Comparison of ENCODE assay signal across 11 mouse cellular contexts in genomic region chr5:105409092-105409491, GRCm38 (mm10). TPM values are rescaled to one million over a fixed set of nuclear protein-coding genes. Genes with fewer than 3 reads are reported as not detected.
DNase-seq lines count a peak whose midpoint lies in the region; ATAC-seq lines count a peak whose summit lies in the region.
"Had no signal": no experiment of that assay in that cellular context is flagged by ENCODE, and none has a peak within 500 bp of the region (broad histone marks: within the 10 kb centered on the region; RNA-seq: fewer than 3 reads in every experiment).

No protein-coding gene starts in this region.

- no peak for DNase-seq in heart, postnatal 10 days
- peak; percentile 52 for DNase-seq in c-Kit-positive CD71-negative TER-119-negative erythroid progenitor cells, embryonic 14.5 days (ENCODE audit: low read depth)
- DNase-seq in spleen, postnatal 36 days (ENCODE audit: low spot score in 2 of 2): peak; percentile 73 to 81
- no peak for DNase-seq in hindbrain, embryonic 10.5 days (ENCODE audit: low spot score)
- DNase-seq in cerebellum, postnatal 10 days: no peak
- DNase-seq: right cerebral cortex, adult 18-20 months; thymus, postnatal 36 days had no signal

- no peak overlapping the region for H3K27ac ChIP-seq in heart, embryonic 12.5 days (ENCODE audit: poor library complexity, severe bottlenecking)
- H3K27ac ChIP-seq in liver, embryonic 15.5 days (replicated peaks): peak overlapping the region; percentile 77
- H3K27ac ChIP-seq in hindbrain, embryonic 10.5 days: no peak overlapping the region
- H3K27ac ChIP-seq: forebrain, embryonic 13.5 days had no signal

- H3K4me3 ChIP-seq in heart, embryonic 12.5 days: no peak overlapping the region
- H3K4me3 ChIP-seq in liver, embryonic 15.5 days (replicated peaks): peak overlapping the region; percentile 55
- no peak overlapping the region for H3K4me3 ChIP-seq in hindbrain, embryonic 10.5 days
- H3K4me3 ChIP-seq: forebrain, embryonic 13.5 days had no signal

- intact Hi-C loops in heart, postnatal 10 days (cut with DNase I): no loop called here

- H3K9ac ChIP-seq in heart, embryonic 12.5 days: no peak overlapping the region
- peak overlapping the region; percentile 41 for H3K9ac ChIP-seq in liver, embryonic 15.5 days
- H3K9ac ChIP-seq: forebrain, embryonic 13.5 days had no signal

- peak; percentile 88 for ATAC-seq in heart, embryonic 12.5 days (ENCODE audit: insufficient number of reproducible peaks, low FRiP score)
- ATAC-seq in liver, embryonic 15.5 days (ENCODE audit: insufficient read depth): peak; percentile 89
- ATAC-seq in cerebellum, adult (ENCODE audit: insufficient number of reproducible peaks, low FRiP score, low TSS enrichment): no peak
- ATAC-seq: forebrain, embryonic 13.5 days had no signal

- H3K4me1 ChIP-seq in heart, embryonic 12.5 days (replicated peaks): 0 out of 2 replicates have a peak, but pooled peaks cover 4% of the 10 kb centered on the region
- peaks cover 35% of the 10 kb centered on the region for H3K4me1 ChIP-seq in liver, embryonic 15.5 days (replicated peaks)
- no peaks in the 10 kb centered on the region for H3K4me1 ChIP-seq in hindbrain, embryonic 10.5 days (replicated peaks)

- H3K9me3 ChIP-seq in heart, embryonic 12.5 days (replicated peaks): no peaks in the 10 kb centered on the region
- no peaks in the 10 kb centered on the region for H3K9me3 ChIP-seq in liver, embryonic 15.5 days (replicated peaks)
- no peaks in the 10 kb centered on the region for H3K9me3 ChIP-seq in hindbrain, embryonic 10.5 days
- H3K9me3 ChIP-seq: forebrain, embryonic 13.5 days had no signal

- 72% methylated on average over 4 of the region's 4 CpGs for WGBS in heart, embryonic 12.5 days
- WGBS in liver, embryonic 15.5 days (ENCODE audit: insufficient replicate concordance): 18% methylated on average over 4 of the region's 4 CpGs
- 93% methylated on average over 4 of the region's 4 CpGs for WGBS in hindbrain, embryonic 10.5 days

- no peaks in the 10 kb centered on the region for H3K27me3 ChIP-seq in heart, embryonic 12.5 days (replicated peaks)
- no peaks in the 10 kb centered on the region for H3K27me3 ChIP-seq in liver, embryonic 15.5 days
- H3K27me3 ChIP-seq in hindbrain, embryonic 10.5 days (ENCODE audit: insufficient read depth, poor library complexity, severe bottlenecking): no peaks in the 10 kb centered on the region

- no peaks in the 10 kb centered on the region for H3K36me3 ChIP-seq in heart, embryonic 12.5 days
- H3K36me3 ChIP-seq in liver, embryonic 15.5 days (replicated peaks): no peaks in the 10 kb centered on the region
- H3K36me3 ChIP-seq in hindbrain, embryonic 10.5 days: no peaks in the 10 kb centered on the region

- no peak overlapping the region for H3K4me2 ChIP-seq in heart, embryonic 12.5 days
- peak overlapping the region; percentile 60 for H3K4me2 ChIP-seq in liver, embryonic 15.5 days
- H3K4me2 ChIP-seq: forebrain, embryonic 13.5 days had no signal

RNA-seq across cellular contexts. Expression of gene Lrrc8b, which starts 6.5 kb away (rescaled TPM):
- 6.1 and 6.5 TPM in 2 replicates for polyA plus RNA-seq in heart, embryonic 12.5 days (2016; fragmentation: Nextera tagmentation; extraction: Ambion mirVana)
- 10 to 100 TPM; 15.8 to 19.8 TPM for total RNA-seq in heart, postnatal 10 days (2021)
- 2.6 and 2.8 TPM in 2 replicates for polyA plus RNA-seq in liver, embryonic 15.5 days (2015; fragmentation: Nextera tagmentation; extraction: Ambion mirVana)
- polyA plus RNA-seq in hindbrain, embryonic 10.5 days (2016; fragmentation: Nextera tagmentation; extraction: Ambion mirVana): 7.3 and 7.5 TPM in 2 replicates

Comparison
In these comparisons a context has a peak if more than half of its experiments do, and no peak if none do; other contexts are left out.
1. DNase-seq: peak in c-Kit-positive CD71-negative TER-119-negative erythroid progenitor cells, embryonic 14.5 days (single experiment) and spleen, postnatal 36 days (2 of 2); none in heart, postnatal 10 days (0 of 2), hindbrain, embryonic 10.5 days (single experiment) and cerebellum, postnatal 10 days (0 of 2).